Comparison of ENCODE assay signal across 22 mouse cellular contexts in the genomic region with DNA sequence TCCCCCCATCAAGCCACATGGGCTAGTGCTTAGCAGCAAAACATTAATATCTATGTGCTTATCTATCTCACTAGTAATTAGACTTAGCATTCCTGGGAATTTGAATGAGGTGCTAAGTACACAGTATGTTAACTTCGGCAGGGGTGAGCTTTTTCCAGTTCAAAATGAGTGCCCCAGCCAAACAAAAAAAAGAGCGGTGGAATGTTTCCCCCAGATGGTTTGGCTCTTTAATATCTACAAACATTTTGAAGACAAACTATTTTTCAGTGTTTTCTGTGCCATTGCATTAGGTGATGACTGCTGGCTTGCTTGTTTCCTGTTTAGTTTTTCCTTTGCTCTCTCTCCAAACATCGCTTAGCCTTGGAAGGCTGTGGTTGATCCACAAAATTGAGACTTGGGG. TPM values are rescaled to one million over a fixed set of nuclear protein-coding genes. Genes with fewer than 3 reads are reported as not detected.
DNase-seq lines count a peak whose midpoint lies in the region; ATAC-seq and TF ChIP-seq lines count a peak whose summit lies in the region.
"Had no signal": no experiment of that assay in that cellular context is flagged by ENCODE, and none has a peak within 500 bp of the region (broad histone marks: within the 10 kb centered on the region; RNA-seq: fewer than 3 reads in every experiment).

No protein-coding gene starts in this region.

- H3K27me3 ChIP-seq in CH12.LX (replicated peaks) = no peaks in the 10 kb centered on the region
- no peaks in the 10 kb centered on the region for H3K27me3 ChIP-seq in lung, embryonic 15.5 days
- H3K27me3 ChIP-seq: embryonic facial prominence, embryonic 12.5 days; embryonic facial prominence, embryonic 15.5 days; hindbrain, embryonic 13.5 days had no signal

- H3K79me2 ChIP-seq in CH12.LX (replicated peaks; ENCODE audit: control insufficient read depth, extremely low read depth, insufficient read depth, poor library complexity, severe bottlenecking) = no peaks in the 10 kb centered on the region

- H3K27ac ChIP-seq in CH12.LX (ENCODE audit: insufficient read depth, low read depth) = no peak overlapping the region
- H3K27ac ChIP-seq in lung, embryonic 15.5 days = peak overlapping the region; percentile 88
- H3K27ac ChIP-seq: embryonic facial prominence, embryonic 12.5 days; embryonic facial prominence, embryonic 15.5 days; hindbrain, embryonic 13.5 days had no signal

- no peak for DNase-seq in CH12.LX (ENCODE audit: extremely low read depth)
- peak; percentile 55 for DNase-seq in lung, postnatal 10 days
- DNase-seq in lung, postnatal 36 days = peak; percentile 44
- DNase-seq in cerebellum, adult 18-20 months = no peak
- no peak for DNase-seq in c-Kit-positive CD71-positive TER-119-positive erythroid progenitor cells, embryonic 14.5 days (ENCODE audit: low spot score)
- DNase-seq in right cerebral cortex, postnatal 10 days (ENCODE audit: low spot score in 2 of 2) = no peak
- DNase-seq: cerebellum, adult 2 months; cerebellum, adult 9-11 months; cerebellum, postnatal 25 days; forebrain, postnatal 0 days; gastrocnemius, postnatal 10 days; gastrocnemius, postnatal 36 days; heart, adult 11 months had no signal

- dilution Hi-C loops in CH12.LX (cut with MboI; ENCODE audit: extremely low pct_ligation_motif_present, extremely low pct_unique_long_range_greater_than_20kb, low sequenced_read_pairs) = no loop called here

- no peaks in the 10 kb centered on the region for H3K9me3 ChIP-seq in CH12.LX (replicated peaks; ENCODE audit: low read length)
- no peaks in the 10 kb centered on the region for H3K9me3 ChIP-seq in lung, embryonic 15.5 days
- H3K9me3 ChIP-seq: embryonic facial prominence, embryonic 12.5 days; embryonic facial prominence, embryonic 15.5 days; hindbrain, embryonic 13.5 days had no signal

- no peak overlapping the region for H3K9ac ChIP-seq in CH12.LX (ENCODE audit: insufficient read depth, low read depth)
- H3K9ac ChIP-seq in lung, embryonic 15.5 days = no peak overlapping the region
- H3K9ac ChIP-seq: embryonic facial prominence, embryonic 12.5 days; embryonic facial prominence, embryonic 15.5 days; forebrain, postnatal 0 days; hindbrain, embryonic 13.5 days had no signal

- no peak for TF ChIP-seq EP300 in CH12.LX (IDR thresholded peaks at IDR 0.05; ENCODE audit: low read length)

- peak; percentile 90 for ATAC-seq in lung, embryonic 15.5 days (ENCODE audit: borderline replicate concordance, extremely low read depth, low FRiP score, low TSS enrichment)
- ATAC-seq: activated CD4-positive, CD25-positive, alpha-beta regulatory T cell, adult 4 months; CD4-positive, CD25-positive, alpha-beta regulatory T cell, adult 4 months; forebrain, embryonic 14.5 days; forebrain, postnatal 0 days; hindbrain, embryonic 16.5 days had no signal

- H3K4me1 ChIP-seq in CH12.LX (ENCODE audit: control insufficient read depth in 1 of 2, insufficient read depth in 2 of 2) = peaks cover 26 to 76% of the 10 kb centered on the region in 2 experiments
- peaks cover 51% of the 10 kb centered on the region for H3K4me1 ChIP-seq in lung, embryonic 15.5 days

- no peak overlapping the region for H3K4me2 ChIP-seq in CH12.LX (ENCODE audit: insufficient read depth, low read depth, poor library complexity, severe bottlenecking)
- no peak overlapping the region for H3K4me2 ChIP-seq in lung, embryonic 15.5 days
- H3K4me2 ChIP-seq: embryonic facial prominence, embryonic 12.5 days; embryonic facial prominence, embryonic 15.5 days; heart, embryonic 11.5 days; hindbrain, embryonic 13.5 days had no signal

- no peak overlapping the region for H3K4me3 ChIP-seq in CH12.LX (replicated peaks in 1 of 3; ENCODE audit: low read depth in 2 of 3, low read length in 2 of 3, poor library complexity in 1 of 3)
- H3K4me3 ChIP-seq in lung, embryonic 15.5 days = no peak overlapping the region
- H3K4me3 ChIP-seq: embryonic facial prominence, embryonic 12.5 days; embryonic facial prominence, embryonic 15.5 days; hindbrain, embryonic 13.5 days had no signal

- in situ Hi-C loops in CH12.LX (cut with MboI; ENCODE audit: low pct_ligation_motif_present, low pct_unique_long_range_greater_than_20kb, low sequenced_read_pairs) = no loop called here

- TF ChIP-seq POLR2A in CH12.LX (IDR thresholded peaks at IDR 0.05; ENCODE audit: low read depth, low read length) = no peak

- no peak for TF ChIP-seq RAD21 in CH12.LX (IDR thresholded peaks at IDR 0.05; ENCODE audit: low read depth, low read length)

- WGBS in lung, embryonic 15.5 days = 36% methylated on average over 3 of the region's 3 CpGs

- no peak for TF ChIP-seq CTCF in CH12.LX (conservative IDR thresholded peaks at IDR 0.05 in 1 of 2, IDR thresholded peaks at IDR 0.05 in 1 of 2; ENCODE audit: low read depth in 2 of 2, low read length in 2 of 2)

- H3K36me3 ChIP-seq in CH12.LX (replicated peaks in 1 of 2; ENCODE audit: control insufficient read depth in 1 of 2, insufficient read depth in 1 of 2, low read length in 1 of 2) = no peaks in the 10 kb centered on the region
- no peaks in the 10 kb centered on the region for H3K36me3 ChIP-seq in lung, embryonic 15.5 days
- H3K36me3 ChIP-seq: embryonic facial prominence, embryonic 12.5 days; embryonic facial prominence, embryonic 15.5 days; hindbrain, embryonic 13.5 days had no signal

TF ChIP-seq in CH12.LX, 34 proteins besides CTCF, POLR2A, EP300 and RAD21:
- TF ChIP-seq NELFE (IDR thresholded peaks at IDR 0.05; ENCODE audit: low read depth, low read length) (no peak), CHD1 (IDR thresholded peaks at IDR 0.05; ENCODE audit: low read depth, low read length) (0 out of 2 replicates have a peak, but pooled peaks have one; percentile 36)

RNA-seq across cellular contexts. Expression of a gene that starts 31.4 kb away (rescaled TPM):
- 35.2 and 41.6 TPM in 2 replicates for total RNA-seq in CH12.LX (2012; rRNA removed)
- 69.2 and 80.0 TPM in 2 replicates for total RNA-seq in CH12.LX (2014; rRNA removed)
- polyA plus RNA-seq in CH12.LX (2012; ENCODE audit: insufficient read length, low read depth) = 44.4 and 51.1 TPM in 2 replicates
- polyA plus RNA-seq in lung, embryonic 15.5 days (2015; fragmentation: Nextera tagmentation; extraction: Ambion mirVana) = 103 and 109 TPM in 2 replicates

Comparison
In these comparisons a context has a peak if more than half of its experiments do, and no peak if none do; other contexts are left out.
1. DNase-seq: peak in lung, postnatal 10 days (single experiment) and lung, postnatal 36 days (single experiment); none in CH12.LX (single experiment), cerebellum, adult 18-20 months (0 of 2), c-Kit-positive CD71-positive TER-119-positive erythroid progenitor cells, embryonic 14.5 days (single experiment) and right cerebral cortex, postnatal 10 days (0 of 2).